Mouse (Mus musculus) heart, embryonic 14.5 days (tissue): Measurements from ENCODE around the gene Celf5. TPM values are rescaled to one million over a fixed set of nuclear protein-coding genes. Genes with fewer than 3 reads are reported as not detected.

Experiments used
- ATAC-seq: fragments of 200-750 bp; cut with Nextera tagmentation; 2 replicates; pipeline ENCODE4 v1.8.0; 2017; ENCODE audit warnings: low read depth, moderate TSS enrichment; ENCODE audit not compliant: insufficient number of reproducible peaks, insufficient read depth, low FRiP score
- H3K27ac ChIP-seq, 2 experiments: fragments of 200-500 bp in 1 of 2; fragments of 300-500 bp in 1 of 2; sonication (generic) in 1 of 2; replicated peaks in 1 of 2; 2 replicates each; pipeline ENCODE4 v1.5.1; 2012 to 2014; ENCODE audit warnings: low read depth in 2 of 2, low read length in 2 of 2, control low read depth in 1 of 2, mild to moderate bottlenecking in 1 of 2, mixed read lengths in 1 of 2; ENCODE audit not compliant: control insufficient read depth in 1 of 2, insufficient read depth in 1 of 2
- H3K27me3 ChIP-seq: fragments of 300-500 bp; sonication (generic); 2 replicates; pipeline ENCODE4 v1.6.1; 2014; ENCODE audit warnings: mild to moderate bottlenecking, low read length, control low read depth; ENCODE audit not compliant: control insufficient read depth, insufficient read depth
- H3K36me3 ChIP-seq: fragments of 300-500 bp; sonication (generic); 2 replicates; pipeline ENCODE4 v1.6.1; 2014; ENCODE audit warnings: mild to moderate bottlenecking, control low read depth, low read length, mixed read lengths; ENCODE audit not compliant: control insufficient read depth, insufficient read depth
- H3K4me1 ChIP-seq, 2 experiments: fragments of 200-500 bp in 1 of 2; fragments of 300-500 bp in 1 of 2; sonication (generic) in 1 of 2; 2 replicates each; pipeline ENCODE4 v1.6.1; 2012 to 2014; ENCODE audit warnings: low read length in 2 of 2, control low read depth in 1 of 2, mixed read lengths in 1 of 2; ENCODE audit not compliant: control insufficient read depth in 2 of 2, insufficient read depth in 2 of 2
- H3K4me2 ChIP-seq: fragments of 300-500 bp; sonication (generic); 2 replicates; pipeline ENCODE4 v1.6.1; 2014; ENCODE audit warnings: mild to moderate bottlenecking, low read length
- H3K4me3 ChIP-seq, 2 experiments: fragments of 200-500 bp in 1 of 2; fragments of 300-500 bp in 1 of 2; sonication (generic) in 1 of 2; 2 replicates each; pipeline ENCODE4 v1.5.1; 2012 to 2014; ENCODE audit warnings: low read length in 2 of 2, mild to moderate bottlenecking in 2 of 2, control low read depth in 1 of 2, low read depth in 1 of 2, moderate library complexity in 1 of 2; ENCODE audit not compliant: control insufficient read depth in 1 of 2, insufficient read depth in 1 of 2
- H3K9ac ChIP-seq: fragments of 300-500 bp; sonication (generic); 2 replicates; pipeline ENCODE4 v1.6.1; 2014; ENCODE audit warnings: mild to moderate bottlenecking, low read length
- H3K9me3 ChIP-seq: fragments of 300-500 bp; sonication (generic); 2 replicates; pipeline ENCODE4 v1.6.1; 2016; ENCODE audit warnings: low read length, control low read depth; ENCODE audit not compliant: control insufficient read depth
- WGBS: fragments of 180-500 bp; shearing (Covaris S2); extraction: QIAGEN DNeasy Blood & Tissue Kit; methylation state at CpG from one replicate; pipeline ENCODE4 v1.1.7; 2014; 5-methylcytosine and 5-hydroxymethylcytosine counted together
- polyA plus RNA-seq: library from polyadenylated mRNA; unstranded; fragments of >200 nt; fragmentation: Nextera tagmentation; extraction: Ambion mirVana; gene quantifications from 2 replicates; pipeline ENCODE4 v1.2.1, GENCODE M21; 2014

The Celf5 gene
- polyA plus RNA-seq, 1 experiment from 2014 or later: 0.19 TPM

DNA sequence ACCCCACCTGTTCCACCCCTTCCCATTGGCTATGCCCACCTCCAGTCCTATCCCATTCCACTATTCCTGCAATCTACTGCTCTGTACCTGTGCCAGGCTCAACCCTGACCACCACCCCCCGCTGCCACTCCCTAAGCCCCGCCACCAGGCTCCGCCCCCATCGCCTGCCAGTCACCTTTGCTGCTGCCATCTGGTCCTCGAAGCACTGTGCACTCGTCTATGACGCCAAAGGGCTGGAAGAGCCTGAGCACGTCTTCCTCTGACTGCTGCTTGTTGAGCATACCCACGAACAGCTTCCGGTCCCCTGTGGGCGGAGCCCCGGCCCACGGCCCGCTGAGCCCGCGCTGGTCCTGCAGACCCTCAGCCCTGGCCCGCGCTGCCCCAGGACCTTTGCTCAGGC, 12.1 kb downstream of the Celf5 start:
- WGBS: 51% methylated on average over 18 of the region's 18 CpGs
- H3K4me3 ChIP-seq: no peak overlapping the region
- no peak overlapping the region for H3K27ac ChIP-seq
- no peak for ATAC-seq
- H3K4me2 ChIP-seq: no peak overlapping the region
- H3K9me3 ChIP-seq: no peaks in the 10 kb centered on the region
- H3K9ac ChIP-seq: no peak overlapping the region
- H3K36me3 ChIP-seq: no peaks in the 10 kb centered on the region
- H3K4me1 ChIP-seq: no peaks in the 10 kb centered on the region
- peaks cover 90% of the 10 kb centered on the region for H3K27me3 ChIP-seq

DNA sequence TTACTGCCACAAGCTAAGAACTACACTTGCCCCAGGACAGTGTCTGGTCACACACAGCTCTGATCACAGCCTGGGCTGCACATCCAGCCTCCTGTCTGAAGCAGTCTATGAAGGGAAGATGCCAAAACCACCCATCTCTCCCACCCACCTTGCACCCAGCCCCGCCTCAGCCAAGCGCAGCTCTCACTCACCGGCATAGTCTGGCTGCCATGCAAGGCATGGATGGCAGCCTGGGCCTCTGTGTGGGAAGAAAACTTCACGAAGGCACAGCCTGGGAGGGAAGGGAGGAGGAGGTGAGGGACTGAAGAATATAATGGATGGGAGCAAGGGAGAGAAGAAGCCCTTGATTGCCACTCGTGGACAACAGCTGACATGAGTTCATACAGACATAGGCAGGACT, 13.3 kb downstream of the Celf5 start:
- Histone ChIP-seq H3K27ac (no peak overlapping the region), H3K36me3 (no peaks in the 10 kb centered on the region), H3K9me3 (no peaks in the 10 kb centered on the region), H3K4me2 (no peak overlapping the region), H3K4me3 (no peak overlapping the region), H3K9ac (no peak overlapping the region), H3K4me1 (peaks cover 0 to 1% of the 10 kb centered on the region in 2 experiments; a peak in 3 of 4 replicates), H3K27me3 (peaks cover 90% of the 10 kb centered on the region)
- WGBS: 73% methylated on average over 5 of the region's 5 CpGs
- no peak for ATAC-seq

DNA sequence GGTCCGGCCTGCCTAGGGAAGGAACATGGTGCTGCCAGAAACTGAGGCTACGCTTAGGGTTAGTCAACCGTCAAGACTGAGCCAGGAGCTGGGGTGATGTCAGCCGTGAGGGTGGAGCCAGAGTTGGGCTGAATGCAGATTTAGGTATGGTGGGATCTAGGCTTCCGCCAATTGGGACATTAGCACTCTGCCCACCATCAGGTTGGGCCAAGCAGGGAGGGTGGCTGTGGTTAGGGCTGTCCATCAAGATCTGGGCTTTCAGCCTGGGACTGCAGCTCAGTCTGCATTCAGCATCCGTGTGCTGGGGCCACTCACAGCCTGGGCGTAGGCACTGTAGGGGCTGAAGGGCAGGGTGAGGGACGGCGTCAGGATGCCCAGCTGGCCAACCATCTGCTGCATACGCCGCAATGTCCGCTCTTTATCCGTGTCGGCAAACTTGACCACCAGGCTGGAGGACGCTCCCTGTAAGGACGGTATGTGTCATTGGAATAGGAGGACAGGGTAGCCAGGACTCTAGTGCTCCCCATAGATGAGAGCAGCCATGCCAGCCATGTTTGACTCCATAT, 14.8 kb downstream of the Celf5 start:
- Histone ChIP-seq H3K36me3 (no peaks in the 10 kb centered on the region), H3K4me2 (no peak overlapping the region), H3K4me1 (peaks cover 0 to 4% of the 10 kb centered on the region in 2 experiments; a peak in 3 of 4 replicates), H3K9ac (no peak overlapping the region), H3K9me3 (no peaks in the 10 kb centered on the region), H3K27ac (no peak overlapping the region), H3K4me3 (no peak overlapping the region), H3K27me3 (peaks cover 90% of the 10 kb centered on the region)
- 79% methylated on average over 16 of the region's 16 CpGs for WGBS
- no peak for ATAC-seq

DNA sequence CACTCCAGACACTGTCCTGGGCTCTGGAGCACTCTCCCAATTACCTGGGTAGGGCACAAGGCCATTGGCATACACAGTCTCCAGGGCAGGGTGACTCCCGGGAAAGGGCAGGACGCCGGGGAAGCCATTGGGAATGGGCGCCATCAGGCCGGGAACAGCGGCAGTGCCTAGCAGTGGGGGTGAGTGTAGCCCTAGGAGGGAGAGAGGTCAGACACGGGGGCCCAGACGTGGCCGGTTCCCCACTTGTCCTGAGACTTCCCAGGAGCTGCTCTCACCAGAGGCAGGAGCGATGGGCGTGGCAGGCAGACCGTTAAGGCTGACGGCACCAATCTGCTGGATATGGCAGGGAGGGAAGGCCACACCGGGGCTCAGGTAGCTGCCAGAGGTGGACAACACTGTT, 15.6 kb downstream of the Celf5 start:
- ATAC-seq: no peak
- H3K27me3 ChIP-seq: peaks cover 90% of the 10 kb centered on the region

DNA sequence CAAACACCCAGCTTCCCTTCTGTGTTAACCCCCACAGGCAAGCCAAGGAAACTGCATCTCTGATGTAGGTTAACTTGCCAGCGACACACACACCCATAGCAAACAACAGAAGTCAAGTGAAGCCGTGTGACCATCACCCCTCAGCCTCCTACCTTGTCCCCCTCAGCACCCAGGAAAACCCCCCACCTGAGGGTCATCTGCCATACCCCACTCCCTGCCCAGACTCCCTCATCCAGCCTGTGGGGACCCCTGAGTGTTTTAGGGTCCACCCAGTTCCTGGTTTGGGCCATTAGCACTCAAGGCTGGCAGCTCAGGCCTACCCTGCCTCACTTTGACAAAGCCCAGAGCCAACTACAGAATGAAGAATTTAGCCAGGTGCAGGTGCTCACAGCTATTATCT, 16.4 kb downstream of the Celf5 start:
- WGBS: 75% methylated on average over 2 of the region's 2 CpGs
- no peaks in the 10 kb centered on the region for H3K9me3 ChIP-seq
- H3K4me2 ChIP-seq: no peak overlapping the region
- H3K9ac ChIP-seq: no peak overlapping the region
- no peaks in the 10 kb centered on the region for H3K36me3 ChIP-seq
- peaks cover 90% of the 10 kb centered on the region for H3K27me3 ChIP-seq
- no peak overlapping the region for H3K27ac ChIP-seq
- peaks cover 0 to 4% of the 10 kb centered on the region in 2 experiments; a peak in 3 of 4 replicates for H3K4me1 ChIP-seq
- no peak for ATAC-seq
- H3K4me3 ChIP-seq: no peak overlapping the region

More for the DNA sequence above, 15.6 kb downstream of the Celf5 start:
- no peak overlapping the region for H3K4me3 ChIP-seq
- no peak overlapping the region for H3K9ac ChIP-seq
- H3K9me3 ChIP-seq: no peaks in the 10 kb centered on the region
- H3K4me1 ChIP-seq: peaks cover 0 to 4% of the 10 kb centered on the region in 2 experiments; a peak in 3 of 4 replicates
- H3K4me2 ChIP-seq: no peak overlapping the region
- 50% methylated on average over 14 of the region's 14 CpGs for WGBS
- H3K27ac ChIP-seq: no peak overlapping the region
- no peaks in the 10 kb centered on the region for H3K36me3 ChIP-seq

DNA sequence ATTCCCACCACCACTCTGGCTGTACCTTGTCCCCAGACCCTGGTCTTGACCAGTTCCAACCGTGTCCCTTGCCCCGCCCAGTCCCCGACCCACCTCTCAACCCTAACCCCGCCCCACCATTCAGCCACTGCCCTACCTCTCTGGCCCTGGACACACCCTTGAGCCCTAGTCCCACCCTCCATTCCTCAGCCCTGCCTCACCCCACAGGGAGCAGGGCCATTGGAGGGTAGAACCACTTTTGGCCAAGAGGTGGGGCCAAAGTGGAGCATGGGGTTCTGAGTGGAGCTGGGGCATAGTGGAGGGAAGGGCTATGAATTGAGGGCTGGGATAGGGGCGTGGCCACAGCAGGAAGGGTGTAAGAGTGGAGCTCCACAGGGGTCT, 17.3 kb downstream of the Celf5 start:
- Histone ChIP-seq H3K4me1 (peaks cover 0 to 9% of the 10 kb centered on the region in 2 experiments; a peak in 3 of 4 replicates), H3K27me3 (peaks cover 90% of the 10 kb centered on the region), H3K9me3 (no peaks in the 10 kb centered on the region), H3K9ac (no peak overlapping the region), H3K36me3 (no peaks in the 10 kb centered on the region), H3K27ac (no peak overlapping the region), H3K4me3 (no peak overlapping the region), H3K4me2 (no peak overlapping the region)
- WGBS: 4% methylated on average over 5 of the region's 5 CpGs
- peak; percentile 16; the same call in 1 of the 2 replicates for ATAC-seq

DNA sequence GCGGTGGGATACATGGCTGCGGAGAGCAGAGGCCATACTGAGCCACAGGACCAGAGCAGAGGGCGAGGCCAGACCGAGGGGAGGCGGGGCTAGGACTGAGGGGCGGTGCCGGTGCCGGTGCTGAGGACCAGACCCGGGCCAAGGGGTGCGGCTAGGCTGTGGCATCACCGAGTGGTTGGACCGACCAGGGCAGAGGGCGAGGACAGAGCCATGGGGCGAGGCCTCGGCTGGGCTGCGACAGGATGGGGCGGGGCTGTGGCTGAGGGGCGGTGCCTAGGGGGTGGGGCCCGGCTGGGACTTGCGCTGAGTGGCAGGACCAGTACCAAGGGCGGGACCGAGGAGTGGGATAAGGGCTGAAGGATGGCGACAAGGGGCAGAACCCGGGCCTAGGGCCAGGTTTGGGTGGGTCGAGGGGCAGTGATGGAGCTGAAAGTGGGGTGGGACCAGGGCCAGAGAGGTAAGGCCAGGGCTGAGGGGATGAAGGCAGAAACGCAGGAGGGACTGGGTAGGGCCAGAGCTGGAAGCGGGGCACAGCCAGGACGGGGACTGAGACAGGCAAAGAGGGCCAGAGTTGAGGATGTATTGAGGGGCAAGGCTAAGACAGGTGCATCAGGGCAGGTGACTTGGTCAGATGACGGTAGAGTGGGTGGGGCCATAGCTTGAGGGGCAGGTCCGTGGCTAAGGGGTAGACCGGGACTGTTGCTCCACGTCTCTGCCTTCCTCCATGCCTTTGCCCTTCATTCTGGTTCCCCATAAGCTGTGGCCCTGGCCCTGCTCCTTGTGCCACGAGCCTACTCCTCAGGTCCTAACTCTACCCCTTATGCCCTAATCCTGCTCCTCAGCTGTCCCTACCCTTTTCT, 17.9 kb downstream of the Celf5 start:
- no peaks in the 10 kb centered on the region for H3K36me3 ChIP-seq
- H3K4me2 ChIP-seq: peak overlapping the region; percentile 49
- peaks cover 0 to 10% of the 10 kb centered on the region in 2 experiments; a peak in 3 of 4 replicates for H3K4me1 ChIP-seq
- H3K9me3 ChIP-seq: no peaks in the 10 kb centered on the region
- H3K4me3 ChIP-seq: peak overlapping the region; percentile 24 to 25
- 2% methylated on average over 30 of the region's 33 CpGs for WGBS
- no peak overlapping the region for H3K27ac ChIP-seq
- peak; percentile 38; the same call in 1 of the 2 replicates for ATAC-seq
- H3K27me3 ChIP-seq: peaks cover 94% of the 10 kb centered on the region
- H3K9ac ChIP-seq: no peak overlapping the region
